Mouse (Mus musculus) mouse trophoblast stem cell (cell line): ENCODE results near the gene Nr2f2.

Source experiments
- in situ Hi-C, 2 experiments: fragments of 300-500 bp; cut with MseI, MboI; formaldehyde crosslinking; loops; 2 replicates in 1 of 2; 3 replicates in 1 of 2; pipeline ENCODE4 v1.15.1; 2025

Nr2f2 gene

GRCm38 (mm10) chr7:70332926-70333664, 33.4 kb downstream of the Nr2f2 start:
- in situ Hi-C loops, result loop anchor here (25.0 kb wide), 2 partner anchors 846 to 1346 kb away; no protein-coding TSS in a partner anchor

- in situ Hi-C loops, result loop anchor here (25.0 kb wide), 2 partner anchors 845 to 1345 kb away; no protein-coding TSS in a partner anchor
These were observed 34.3 kb downstream of the Nr2f2 start for GRCm38 (mm10) chr7:70332064-70332850.

- in situ Hi-C loops, result loop anchor here (25.0 kb wide), 2 partner anchors 844 to 1344 kb away; no protein-coding TSS in a partner anchor
These were observed 35.1 kb downstream of the Nr2f2 start for GRCm38 (mm10) chr7:70331243-70332063.

GRCm38 (mm10) chr7:70330761-70331242, 35.7 kb downstream of the Nr2f2 start:
- in situ Hi-C loops, result loop anchor here (25.0 kb wide), 2 partner anchors 844 to 1344 kb away; no protein-coding TSS in a partner anchor

GRCm38 (mm10) chr7:70330207-70330562, 36.4 kb downstream of the Nr2f2 start:
- in situ Hi-C loops, result loop anchor here (25.0 kb wide), 2 partner anchors 843 to 1343 kb away; no protein-coding TSS in a partner anchor

- in situ Hi-C loops, result loop anchor here (25.0 kb wide), 2 partner anchors 842 to 1342 kb away; no protein-coding TSS in a partner anchor
These were observed 36.9 kb downstream of the Nr2f2 start for GRCm38 (mm10) chr7:70329521-70330206.

GRCm38 (mm10) chr7:70329037-70329516, 37.5 kb downstream of the Nr2f2 start:
- in situ Hi-C loops, result loop anchor here (25.0 kb wide), 2 partner anchors 842 to 1342 kb away; no protein-coding TSS in a partner anchor

- in situ Hi-C loops, result loop anchor here (25.0 kb wide), 2 partner anchors 841 to 1341 kb away; no protein-coding TSS in a partner anchor
These were observed 38.1 kb downstream of the Nr2f2 start for GRCm38 (mm10) chr7:70328206-70329036.

- in situ Hi-C loops, result loop anchor here (25.0 kb wide), 2 partner anchors 840 to 1340 kb away; no protein-coding TSS in a partner anchor
These were observed 39.3 kb downstream of the Nr2f2 start for GRCm38 (mm10) chr7:70327191-70327590.

GRCm38 (mm10) chr7:70326176-70327035, 40.1 kb downstream of the Nr2f2 start:
- in situ Hi-C loops, result loop anchor here (25.0 kb wide), 2 partner anchors 839 to 1339 kb away; no protein-coding TSS in a partner anchor

GRCm38 (mm10) chr7:70325381-70325780, 41.2 kb downstream of the Nr2f2 start:
- in situ Hi-C loops, result loop anchor here (25.0 kb wide), 2 partner anchors 838 to 1338 kb away; no protein-coding TSS in a partner anchor

GRCm38 (mm10) chr7:70324541-70324940, 42.0 kb downstream of the Nr2f2 start:
- in situ Hi-C loops, result no loop called here

GRCm38 (mm10) chr7:70324041-70324440, 42.5 kb downstream of the Nr2f2 start:
- in situ Hi-C loops, result no loop called here

GRCm38 (mm10) chr7:70305716-70306115, 60.8 kb downstream of the Nr2f2 start:
- in situ Hi-C loops, result no loop called here

GRCm38 (mm10) chr7:70304426-70304825, 62.1 kb downstream of the Nr2f2 start:
- in situ Hi-C loops, result no loop called here
